Mouse (Mus musculus) thymus, adult 18-20 months (tissue): ENCODE data around the gene Ankle1.

ENCODE experiments used
- DNase-seq, 2 experiments: peaks; one replicate each; pipeline ENCODE4 v3.0.0; 2022; ENCODE audit warnings: mixed read lengths in 2 of 2

Gene Ankle1

DNA sequence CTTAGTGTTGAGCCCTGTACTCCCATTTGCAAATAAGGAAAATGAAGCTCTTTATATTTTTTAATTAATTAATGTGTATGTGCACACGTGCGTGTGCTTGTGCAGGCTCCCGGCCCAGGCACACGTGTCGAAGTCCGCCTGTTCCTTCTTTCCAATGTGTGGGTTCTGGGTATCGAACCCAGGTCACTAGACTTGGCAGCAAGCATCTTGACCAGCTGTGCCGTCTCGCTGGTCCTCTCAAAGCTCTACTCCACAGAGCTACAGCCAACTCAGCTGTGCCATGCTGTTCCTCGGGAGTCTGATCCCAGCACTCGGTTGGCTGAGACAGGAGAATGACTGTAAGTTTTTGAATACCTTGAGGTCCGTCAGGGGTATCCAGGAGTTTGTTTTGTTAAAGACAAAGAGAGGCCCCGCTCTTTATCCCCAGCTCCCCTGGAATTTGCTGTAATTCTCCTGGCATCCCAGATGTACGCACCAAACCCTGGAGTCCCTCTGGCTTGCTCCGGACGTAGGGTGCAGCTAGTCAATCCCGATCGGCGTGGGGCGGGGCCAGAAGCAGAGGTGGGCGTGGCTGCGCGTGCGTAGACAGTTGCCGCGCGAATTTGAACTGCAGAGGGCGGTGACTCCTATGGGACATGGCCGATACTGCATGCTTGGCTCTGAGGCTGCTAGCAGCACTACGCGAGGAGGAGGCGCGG lies at the start of gene Ankle1:
TSS of gene Ankle1 (plus strand) at position 610 of the 698 bp plus-strand sequence.
- peak; percentile 90 to 92 for DNase-seq

DNA sequence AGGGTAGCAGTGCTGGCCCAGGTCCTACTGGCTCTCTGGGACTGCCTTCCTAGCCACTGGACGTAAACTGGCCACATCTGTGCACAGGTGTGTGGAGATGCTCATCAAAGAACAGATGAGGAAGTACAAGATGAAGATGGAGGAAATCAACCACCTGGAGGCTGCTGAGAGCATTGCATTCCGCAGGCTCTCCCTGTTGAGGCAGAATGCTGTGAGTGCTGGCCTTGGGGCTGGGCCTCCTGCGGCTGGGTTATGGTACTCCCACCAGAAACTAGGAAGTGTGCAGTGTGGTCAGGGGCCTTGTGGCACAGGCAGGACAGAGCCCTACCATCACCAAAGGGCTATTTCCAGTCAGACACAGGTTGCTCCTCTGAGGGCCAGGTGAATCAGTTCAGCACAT lies 47.8 kb upstream of the Ankle1 start:
- no peak for DNase-seq

- peak; percentile 86 to 92 for DNase-seq
These were observed 38.9 kb upstream of the Ankle1 start, which contains the start of gene Use1 for GRCm38 (mm10) chr8:71366771-71367528. Use1 (plus strand) TSS chr8:71366848.

GRCm38 (mm10) chr8:71367529-71368176 lies 38.2 kb upstream of the Ankle1 start:
- no peak for DNase-seq

- DNase-seq = no peak
These were observed 37.4 kb upstream of the Ankle1 start for GRCm38 (mm10) chr8:71368366-71368765.

DNA sequence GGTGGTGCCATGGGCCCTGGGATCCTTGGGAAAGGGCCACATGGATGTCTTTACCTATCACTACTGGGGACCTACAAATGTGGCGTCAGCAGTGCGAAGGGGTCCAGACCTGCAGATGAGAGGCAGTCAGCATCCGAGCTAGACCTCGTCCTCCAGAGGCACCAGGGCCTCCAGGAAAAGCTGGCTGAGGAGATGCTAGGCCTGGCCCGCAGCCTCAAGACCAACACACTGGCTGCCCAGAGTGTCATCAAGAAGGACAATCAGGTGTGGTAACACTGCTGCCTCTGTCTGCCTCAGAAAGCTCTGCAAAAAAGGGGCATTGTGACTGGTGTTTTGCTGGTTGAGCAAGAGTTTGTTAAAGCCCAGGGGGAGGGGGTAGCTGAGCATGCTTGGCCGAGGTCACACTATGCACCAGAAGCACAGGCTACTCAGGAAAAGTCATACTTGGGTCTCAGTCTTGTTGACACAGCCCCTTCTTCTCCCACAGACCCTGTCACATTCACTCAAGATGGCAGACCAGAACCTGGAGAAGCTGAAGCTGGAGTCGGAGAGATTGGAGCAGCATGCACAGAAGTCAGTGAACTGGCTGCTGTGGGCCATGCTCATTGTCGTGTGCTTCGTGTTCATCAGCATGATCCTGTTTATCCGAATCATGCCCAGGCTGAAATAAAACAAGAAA lies 36.6 kb upstream of the Ankle1 start:
- DNase-seq = no peak

DNA sequence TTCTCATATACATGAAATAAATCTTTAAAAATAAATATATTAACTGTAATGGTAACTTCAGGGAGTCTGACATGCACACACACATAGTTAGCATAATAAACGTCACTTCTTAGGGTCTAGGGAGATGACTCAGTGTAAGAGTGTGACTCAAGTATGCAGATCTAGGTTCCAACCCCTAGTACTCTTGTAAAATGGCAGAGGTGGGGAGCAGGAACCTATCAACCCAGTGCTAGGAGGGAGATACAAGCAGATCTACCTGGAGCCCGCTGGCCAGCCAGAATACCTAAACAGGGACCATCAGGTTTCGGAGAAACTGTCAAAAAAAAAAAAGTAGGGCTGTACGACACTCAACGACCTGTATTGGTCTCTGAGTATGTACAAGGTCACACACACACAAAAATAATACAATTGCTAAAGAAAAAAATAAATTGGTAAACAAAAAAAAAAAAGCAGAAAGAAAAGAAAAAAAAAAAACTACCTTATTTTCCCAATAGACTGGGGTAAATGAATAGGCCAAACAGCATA lies 35.0 kb upstream of the Ankle1 start:
- no peak for DNase-seq

- peak; percentile 97 for DNase-seq
These were observed 34.5 kb upstream of the Ankle1 start, which contains the start of gene Ocel1 for GRCm38 (mm10) chr8:71371236-71371848. Ocel1 (plus strand) TSS chr8:71371298.

- no peak for DNase-seq
These were observed 33.4 kb upstream of the Ankle1 start for GRCm38 (mm10) chr8:71372427-71372826.

GRCm38 (mm10) chr8:71373000-71373399 lies 32.8 kb upstream of the Ankle1 start:
- no peak for DNase-seq

DNA sequence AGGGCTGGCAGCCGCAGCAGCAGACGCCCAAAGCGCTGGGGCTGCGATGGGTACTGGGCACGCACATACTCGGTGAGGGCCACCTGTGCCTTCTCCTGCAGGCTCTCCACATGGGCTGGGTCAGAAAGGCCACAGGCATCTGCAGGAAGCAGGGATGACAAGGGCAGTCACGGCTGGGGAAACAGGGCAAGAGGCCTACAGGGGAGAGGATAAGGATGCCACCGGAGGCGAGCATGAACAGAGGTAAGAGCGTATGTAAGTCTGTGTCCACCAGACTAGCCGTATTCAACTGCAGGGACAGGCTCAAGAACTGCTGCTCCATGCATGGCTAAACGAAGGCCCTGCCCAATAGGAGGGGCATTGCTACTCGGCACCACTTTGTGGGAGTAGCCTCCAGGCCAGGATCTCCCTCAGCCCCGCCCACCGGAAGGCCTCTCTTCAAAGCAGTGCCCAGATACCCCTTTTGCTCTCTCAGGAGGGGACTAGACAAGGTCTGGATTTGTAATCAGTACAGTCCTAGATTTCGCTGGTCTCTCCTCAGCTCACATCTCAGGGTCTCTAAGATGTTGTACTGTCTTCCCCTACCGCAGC lies 31.1 kb upstream of the Ankle1 start:
- DNase-seq = no peak

- DNase-seq = peak in 1 of 2 experiments; percentile 56
These were observed 30.0 kb upstream of the Ankle1 start for GRCm38 (mm10) chr8:71375581-71376422.

- no peak for DNase-seq
These were observed 29.3 kb upstream of the Ankle1 start for GRCm38 (mm10) chr8:71376423-71377030.

GRCm38 (mm10) chr8:71379008-71379407 lies 26.8 kb upstream of the Ankle1 start:
- DNase-seq = no peak

DNA sequence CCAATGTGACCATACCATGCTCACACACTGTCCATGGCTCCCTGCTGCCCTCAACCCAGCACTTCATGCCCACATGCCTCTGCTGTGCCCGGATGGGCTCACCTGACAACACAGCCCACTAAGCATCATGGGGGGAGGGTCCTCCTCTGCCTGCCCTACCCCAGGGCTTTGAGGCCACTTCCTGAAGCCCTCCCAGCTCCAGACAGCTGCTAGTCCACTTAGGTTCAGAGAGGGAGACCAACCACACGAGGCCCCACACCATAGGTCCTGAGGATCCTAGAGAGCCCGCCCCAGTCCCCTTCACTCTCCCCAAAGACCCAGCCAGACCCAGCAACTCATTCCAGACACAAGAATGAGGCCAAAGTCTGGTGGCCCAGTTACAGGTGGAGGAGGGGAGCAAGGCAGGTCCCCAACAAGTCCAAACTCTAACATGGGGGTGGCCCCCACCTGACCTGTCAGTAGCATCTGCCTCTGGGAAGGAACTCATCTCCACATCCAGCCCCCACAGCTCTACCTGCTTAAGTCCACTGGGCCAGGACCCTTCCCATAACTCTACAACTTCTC lies 26.2 kb upstream of the Ankle1 start:
- no peak for DNase-seq

DNA sequence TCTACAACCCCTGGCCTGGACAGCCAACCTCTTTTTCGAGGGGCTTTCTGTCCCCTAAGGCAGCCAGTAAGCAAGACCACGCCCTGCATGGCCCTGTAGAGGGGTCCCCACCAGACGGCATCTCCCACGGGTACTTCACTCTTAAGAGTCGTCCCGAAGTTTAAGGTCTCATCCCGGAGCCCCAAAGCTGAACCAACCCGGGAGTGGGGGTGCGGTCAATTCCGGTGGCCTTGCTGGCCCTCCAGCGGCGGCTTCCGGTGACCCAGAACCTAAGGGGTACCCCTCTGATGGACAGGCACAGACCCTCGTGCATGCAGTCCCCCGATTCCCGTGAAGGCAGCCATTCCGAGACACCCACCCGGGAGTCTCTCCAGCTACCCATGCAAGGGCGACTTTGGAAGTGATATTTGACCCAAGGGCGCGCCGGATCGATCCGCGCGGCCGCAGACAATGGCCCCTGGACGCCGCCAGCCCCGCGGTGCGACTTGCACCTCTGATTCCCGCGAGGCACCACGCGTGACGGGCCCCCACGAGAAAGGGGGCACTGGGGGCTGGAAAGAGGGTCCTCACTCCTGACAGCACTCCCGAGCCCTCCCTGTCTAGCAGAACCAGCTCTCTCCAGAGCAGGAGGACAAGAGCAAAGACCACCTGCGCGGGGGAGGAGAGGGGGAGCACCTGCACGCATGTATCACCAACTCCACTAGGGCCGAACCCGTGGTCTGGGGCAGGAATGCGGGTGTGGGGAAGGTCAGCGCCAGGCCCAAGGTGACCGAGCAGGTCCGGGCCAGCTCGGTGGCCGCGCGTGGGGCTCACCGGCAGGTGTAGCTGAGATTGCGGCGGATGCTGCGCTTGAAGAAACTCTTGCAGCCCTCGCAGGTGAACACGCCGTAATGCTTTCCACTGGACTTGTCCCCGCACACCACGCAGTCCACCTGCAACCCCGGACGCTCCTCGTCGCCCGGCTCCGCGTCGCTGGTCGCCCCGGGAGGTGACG lies 25.3 kb upstream of the Ankle1 start:
- no peak for DNase-seq

DNA sequence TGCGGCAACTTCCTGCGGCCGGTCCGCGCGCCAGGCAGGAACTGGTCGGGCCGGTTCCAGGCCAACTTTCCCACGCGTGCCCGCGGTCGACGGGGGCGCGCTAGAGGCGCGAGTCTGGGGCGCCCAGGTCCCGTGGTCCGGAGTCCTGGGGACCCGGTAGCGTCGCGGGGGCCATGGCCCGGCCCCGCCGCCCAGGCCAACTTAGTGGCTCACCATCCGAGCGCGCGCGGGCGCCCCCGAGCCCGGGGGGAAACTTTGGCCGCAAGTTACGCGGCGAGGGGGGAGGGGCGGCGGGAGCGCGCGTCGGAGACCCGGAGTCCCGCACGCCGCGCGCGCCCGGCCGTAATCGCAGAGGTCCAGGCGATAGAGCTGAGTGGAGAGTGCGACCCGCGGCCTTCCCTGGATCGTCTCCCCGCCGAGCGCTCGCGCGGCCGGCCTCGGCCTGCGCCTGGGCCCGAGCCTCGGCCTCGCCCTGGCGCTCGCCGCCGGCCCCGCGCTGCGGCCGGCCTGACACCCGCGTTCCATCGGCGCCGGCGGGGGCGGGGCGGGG lies 24.3 kb upstream of the Ankle1 start, which contains the start of gene Nr2f6:
TSS of gene Nr2f6 (minus strand) at position 540 of the 550 bp plus-strand sequence.
- peak in 1 of 2 experiments; percentile 34 for DNase-seq
